Mouse (Mus musculus) stomach, postnatal 0 days (tissue): Measurements from ENCODE around the gene Ntm.

ENCODE experiments used
- CTCF ChIP-seq: IDR thresholded peaks from 2 replicates; pipeline ENCODE4 v1.5.1; 2016; ENCODE audit warnings: antibody characterized with exemption, low read depth, mild to moderate bottlenecking, moderate library complexity
- EP300 ChIP-seq: optimal IDR thresholded peaks from 2 replicates; pipeline ENCODE3; 2016; ENCODE audit warnings: antibody characterized with exemption

GRCm38 (mm10) chr9:29751396-29751795 is 211.5 kb downstream of the Ntm start:
- TF ChIP-seq CTCF (peak; percentile 57), EP300 (no peak)
